Mouse (Mus musculus): ENCODE measurements around the gene Ccdc88b.
"Not testable (repeated sequence)": the region's sequence is repeated elsewhere in the genome, so short reads cannot be mapped to it uniquely, and the experiment has no call there.

Ccdc88b gene

DNA sequence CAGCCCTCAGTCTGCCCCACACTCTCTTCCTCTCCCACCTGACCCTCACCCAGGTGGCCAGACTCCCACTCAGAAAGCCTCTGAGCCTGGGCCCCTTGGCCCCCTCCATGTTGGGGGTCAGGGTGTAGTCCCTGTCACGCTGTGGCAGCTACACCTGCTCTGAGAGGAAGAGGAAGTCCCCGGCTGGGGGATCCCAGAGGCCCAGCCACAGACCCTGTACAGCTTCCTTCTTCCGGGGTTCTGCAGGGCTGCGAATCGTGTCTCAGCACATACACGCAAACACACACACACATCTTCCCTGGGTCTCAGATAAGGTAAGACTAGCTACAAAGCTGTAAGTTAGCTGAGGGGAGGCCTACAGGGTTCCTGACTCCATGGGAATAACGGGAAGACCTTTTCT lies at the start of gene Ccdc88b:
Ccdc88b (minus strand) TSS at position 181 of the 400 bp plus-strand sequence.
- no peak for DNase-seq (ENCODE audit: low spot score in 2 of 2)

DNA sequence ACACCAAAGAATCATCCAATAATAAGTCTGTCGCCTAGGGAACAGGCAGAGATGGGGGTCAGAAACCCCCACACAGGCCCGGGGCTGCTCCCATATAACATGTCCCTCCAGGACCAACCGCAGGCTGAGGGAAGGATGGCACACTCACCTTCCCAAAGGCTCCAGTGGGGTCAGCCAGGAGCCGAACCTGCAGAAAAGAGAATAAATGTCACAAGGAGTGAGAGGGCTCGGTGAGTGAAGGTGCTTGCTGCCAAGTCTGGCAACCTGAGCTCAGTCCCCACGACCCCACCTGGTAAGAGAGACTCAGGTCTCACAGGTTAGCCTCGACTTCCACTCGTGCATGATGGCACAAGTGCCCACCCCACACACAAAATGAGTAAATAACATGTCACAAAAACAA lies 49.1 kb upstream of the Ccdc88b start:
- DNase-seq (ENCODE audit: low spot score in 2 of 2) = no peak

DNA sequence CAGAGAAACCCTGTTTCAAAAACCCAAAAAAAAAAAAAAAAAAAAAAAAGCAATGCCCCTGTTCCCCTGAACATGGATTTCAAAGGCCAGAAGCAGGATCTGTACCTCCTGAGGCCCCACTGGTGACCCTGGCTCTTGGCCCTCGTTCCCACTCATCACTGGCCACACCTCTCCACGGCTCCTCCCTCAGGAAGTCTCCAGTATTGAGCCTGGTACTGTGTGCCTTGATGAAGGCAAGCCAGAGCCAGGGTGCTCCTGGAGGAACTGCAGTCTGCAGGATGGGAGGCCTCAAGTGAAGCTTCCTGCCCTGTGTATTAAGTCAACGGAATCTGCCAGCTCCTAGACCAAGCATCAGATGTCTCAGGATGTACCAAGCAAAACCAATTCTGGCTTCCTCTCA lies 48.2 kb upstream of the Ccdc88b start:
- DNase-seq (ENCODE audit: low spot score in 2 of 2) = no peak

DNA sequence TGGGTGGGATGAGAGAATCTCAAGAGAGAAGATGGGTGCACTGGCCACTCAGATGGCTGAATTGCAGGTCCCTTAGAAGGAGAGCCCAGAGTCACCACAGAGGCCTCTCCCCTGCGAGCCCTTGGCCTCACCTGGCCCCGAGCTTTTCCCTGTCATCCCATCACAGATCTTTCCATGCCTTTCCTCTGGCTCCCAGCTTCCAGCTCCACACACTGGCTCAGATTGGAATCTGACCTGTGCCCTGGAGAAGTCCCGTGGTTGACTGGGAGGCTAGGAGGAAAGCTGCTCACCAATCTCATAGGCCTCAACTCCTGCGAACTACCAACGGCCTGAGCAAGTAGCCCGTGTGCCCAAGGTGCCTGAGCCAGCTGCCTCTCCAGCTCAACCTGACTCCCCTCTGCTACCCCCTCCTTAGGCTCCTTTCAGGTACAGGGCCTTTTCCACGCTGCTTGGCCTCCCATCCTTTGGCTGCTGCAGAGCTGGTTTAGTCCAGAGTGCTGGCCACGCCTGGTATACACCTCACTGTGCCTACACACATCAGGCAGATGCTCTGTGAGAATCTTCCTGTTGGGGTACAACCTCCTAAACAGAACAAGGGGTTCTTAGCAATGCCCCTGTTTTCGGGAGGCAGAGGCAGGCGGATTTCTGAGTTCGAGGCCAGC lies 47.6 kb upstream of the Ccdc88b start:
- no peak for DNase-seq (ENCODE audit: low spot score in 2 of 2)

DNA sequence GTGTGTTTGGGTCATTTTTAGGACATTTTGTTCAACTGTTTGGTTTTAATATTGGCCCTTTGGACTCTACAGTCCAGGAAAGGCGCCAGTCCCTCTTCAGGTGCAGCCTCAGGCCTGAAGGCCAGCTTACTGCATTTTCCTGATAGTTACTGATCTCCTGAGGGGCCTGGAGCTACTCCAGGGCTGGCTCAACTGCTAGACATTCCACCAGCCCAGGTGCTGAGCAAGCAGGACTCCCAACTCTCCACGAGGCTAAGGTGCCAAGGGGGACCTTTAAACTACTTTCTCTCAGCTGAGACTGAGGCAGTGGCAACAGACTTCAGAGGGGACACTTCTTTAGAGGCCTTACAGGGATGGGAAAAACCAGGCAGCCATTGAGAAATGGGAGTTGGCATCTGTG lies 46.8 kb upstream of the Ccdc88b start:
- DNase-seq (ENCODE audit: low spot score in 2 of 2) = no peak

DNA sequence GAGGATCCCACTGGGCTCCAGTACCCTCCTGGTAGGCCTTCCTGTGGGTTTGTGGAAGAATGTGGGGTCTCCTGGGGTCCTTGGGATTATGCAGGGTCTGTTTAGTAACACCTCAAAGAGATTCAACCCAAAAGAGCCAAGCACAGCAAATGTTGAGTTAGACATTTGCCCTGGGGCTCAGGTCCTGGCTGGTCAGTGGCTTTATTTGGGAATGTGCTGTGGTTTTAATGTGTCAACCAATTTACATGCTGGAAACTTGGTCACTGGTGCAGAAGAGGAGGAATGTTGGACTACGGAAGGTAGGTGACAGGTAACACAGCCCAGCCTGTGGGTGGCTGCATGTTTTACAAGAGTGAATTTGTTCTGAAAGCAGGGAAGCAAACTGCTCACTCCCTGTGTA lies 45.0 kb upstream of the Ccdc88b start:
- no peak for DNase-seq (ENCODE audit: low spot score in 2 of 2)

DNA sequence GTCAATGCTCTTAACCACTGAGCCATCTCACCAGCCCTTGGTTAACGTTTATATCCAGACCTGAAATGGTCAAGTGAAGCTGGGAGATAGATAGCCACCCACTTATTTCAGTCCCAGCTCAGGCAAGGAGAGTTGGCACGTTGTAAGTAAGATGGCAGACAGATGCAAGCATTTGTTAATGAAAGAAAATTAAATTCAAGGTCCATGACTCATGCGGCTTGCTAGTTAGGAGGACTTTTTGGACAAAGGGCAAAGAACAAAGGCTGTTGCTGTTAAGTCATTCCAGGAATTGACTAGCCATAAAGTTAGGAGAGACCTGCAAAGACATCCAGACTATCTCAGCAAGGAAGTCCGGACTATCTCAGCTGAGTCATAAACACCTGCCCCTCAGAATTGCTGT lies 41.6 kb upstream of the Ccdc88b start:
- no peak for DNase-seq (ENCODE audit: low spot score in 2 of 2)

DNA sequence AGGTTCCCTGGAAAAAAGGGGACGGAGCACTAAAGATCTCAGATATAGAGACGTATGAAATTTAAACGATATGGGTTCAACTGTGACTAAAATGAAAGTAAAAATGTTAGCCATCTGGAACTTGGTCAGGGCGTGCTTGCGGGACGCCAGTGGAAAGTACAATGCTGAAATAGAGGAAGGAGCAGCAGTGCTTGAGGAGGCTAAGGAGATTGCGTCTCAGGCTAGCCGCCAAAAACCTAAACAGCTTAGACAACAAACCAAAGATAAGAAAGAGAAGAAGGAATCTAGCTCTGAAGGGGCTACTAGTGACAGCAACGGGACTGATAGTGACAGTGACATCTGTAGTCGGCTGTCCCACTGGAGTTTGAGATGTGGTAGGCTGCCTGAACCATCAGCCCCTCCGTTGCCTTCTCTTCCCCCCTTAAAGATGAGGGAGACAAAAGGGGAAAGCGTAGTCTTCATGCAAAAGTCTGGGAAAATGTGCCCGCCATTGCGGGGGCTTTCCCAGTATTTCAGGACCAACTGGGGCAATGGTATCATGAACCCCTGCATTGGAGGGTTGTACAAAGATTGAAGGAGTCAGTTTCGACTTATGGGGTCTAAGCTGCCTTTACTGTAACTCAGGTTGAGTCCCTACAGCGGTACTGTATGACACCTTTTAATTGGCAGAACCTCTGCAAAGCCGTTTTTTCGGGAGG lies 37.7 kb upstream of the Ccdc88b start:
- not testable (repeated sequence) for DNase-seq (ENCODE audit: low spot score in 2 of 2)

DNA sequence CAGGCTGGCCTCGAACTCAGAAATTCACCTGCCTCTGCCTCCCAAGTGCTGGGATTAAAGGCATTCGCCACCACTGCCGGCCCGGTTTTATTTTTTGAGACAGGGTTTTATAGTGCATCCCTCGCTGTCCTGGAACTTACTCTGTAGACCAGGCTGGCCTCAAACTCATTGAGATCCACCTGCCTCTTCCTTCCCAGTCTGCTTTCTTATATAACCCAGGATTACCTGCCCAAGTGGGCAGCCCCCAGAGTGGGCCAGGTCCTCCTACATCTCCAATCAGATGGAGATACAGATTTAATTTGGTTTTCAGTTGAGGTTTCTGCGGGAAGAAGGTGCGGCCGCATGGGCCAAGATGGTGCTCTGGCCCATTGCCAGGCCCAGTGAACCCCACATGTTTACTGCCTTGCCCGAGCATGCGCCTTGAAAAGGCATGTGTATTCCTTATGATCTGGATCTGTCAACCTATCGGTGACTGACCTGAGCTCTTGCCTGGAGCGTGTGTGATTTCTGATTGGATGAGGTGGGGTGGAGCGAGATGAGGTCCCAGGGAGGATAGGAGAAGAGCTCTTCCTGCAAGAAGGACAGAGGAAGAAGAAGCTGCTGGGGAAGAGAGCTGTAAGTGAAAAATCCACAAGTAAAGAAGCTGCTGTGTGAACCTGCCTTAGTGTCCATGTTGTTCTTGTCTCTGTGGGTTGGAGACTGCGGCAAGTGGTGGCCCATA lies 35.9 kb upstream of the Ccdc88b start:
- DNase-seq (ENCODE audit: low spot score in 2 of 2) = no peak

DNA sequence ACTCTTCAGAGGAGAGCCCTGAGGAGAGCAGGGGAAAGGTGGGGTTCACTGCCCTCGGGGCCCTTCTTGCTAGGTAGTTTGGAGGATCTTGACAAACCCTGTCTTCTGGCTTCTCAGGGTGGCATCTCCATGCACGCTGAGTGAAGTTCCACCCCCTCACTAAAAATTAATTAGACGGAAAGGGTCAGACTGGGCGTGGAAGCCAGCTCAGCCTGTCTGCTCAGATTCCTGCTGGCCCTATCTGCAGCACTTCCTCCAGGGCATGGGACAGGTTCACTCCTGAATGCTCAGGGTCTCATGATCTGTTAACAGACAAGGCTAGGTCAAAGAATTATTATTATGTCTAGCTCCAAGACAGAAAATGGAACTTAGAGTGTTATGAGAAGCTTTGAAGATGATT lies 34.5 kb upstream of the Ccdc88b start:
- no peak for DNase-seq (ENCODE audit: low spot score in 2 of 2)

DNA sequence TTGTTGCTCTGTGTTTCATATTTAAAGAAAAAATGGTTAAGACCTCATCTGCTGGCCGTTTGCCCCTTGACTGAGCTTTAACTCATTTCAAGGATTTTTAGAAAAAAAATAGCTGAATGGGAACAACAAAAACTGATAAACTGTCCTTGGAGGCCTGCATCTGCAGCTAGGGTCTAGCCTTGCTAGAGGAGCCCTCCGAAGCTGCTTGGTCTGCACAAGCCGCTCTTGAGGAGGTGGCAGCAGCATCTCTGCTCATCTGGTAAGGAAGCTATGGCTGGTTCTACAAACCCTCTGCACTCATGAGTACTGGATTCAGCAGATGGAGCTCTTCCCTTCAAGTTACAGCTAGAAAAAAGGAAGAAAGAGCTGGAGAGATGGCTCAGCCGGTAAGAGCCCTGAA lies 20.0 kb upstream of the Ccdc88b start:
- DNase-seq (ENCODE audit: low spot score in 2 of 2) = no peak

DNA sequence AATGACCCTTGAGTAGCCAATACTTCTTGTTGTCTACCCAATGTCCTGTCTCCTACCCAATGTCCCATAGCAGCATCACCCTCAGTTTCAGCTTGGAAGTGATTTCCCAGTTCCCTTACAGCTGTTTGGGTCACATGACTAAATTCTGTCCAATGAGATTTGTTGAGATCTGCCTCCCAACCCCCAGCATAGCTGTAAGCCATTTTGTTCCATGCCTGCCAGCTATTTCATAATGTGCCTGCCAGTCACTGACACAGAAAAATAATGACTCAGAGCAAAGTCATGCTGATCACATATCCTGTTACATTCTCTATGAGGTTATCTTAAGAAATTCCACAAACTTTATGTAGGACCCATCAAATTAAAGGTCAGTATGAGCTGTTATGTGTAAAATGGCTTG lies 18.8 kb upstream of the Ccdc88b start:
- no peak for DNase-seq (ENCODE audit: low spot score in 2 of 2)

DNA sequence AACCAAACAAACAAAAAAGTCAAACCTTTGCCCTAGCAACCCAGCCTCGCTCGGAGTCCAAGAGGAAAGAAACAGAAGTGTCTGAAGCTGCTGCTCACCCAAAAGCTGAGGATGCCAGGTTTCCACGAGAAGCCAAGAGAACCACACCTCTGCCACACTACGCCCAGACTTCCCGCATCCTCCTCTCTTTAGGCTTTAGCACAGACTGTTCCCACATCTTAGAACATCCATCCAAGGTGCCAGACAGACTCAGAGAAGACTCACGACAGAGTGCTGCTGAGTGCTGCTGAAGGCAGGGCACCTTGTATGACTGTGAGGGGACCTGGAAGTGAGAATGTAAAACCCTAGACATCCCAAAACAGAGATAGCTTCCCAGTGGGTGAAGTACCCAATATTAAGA lies 17.8 kb upstream of the Ccdc88b start:
- DNase-seq (ENCODE audit: low spot score in 2 of 2) = no peak

DNA sequence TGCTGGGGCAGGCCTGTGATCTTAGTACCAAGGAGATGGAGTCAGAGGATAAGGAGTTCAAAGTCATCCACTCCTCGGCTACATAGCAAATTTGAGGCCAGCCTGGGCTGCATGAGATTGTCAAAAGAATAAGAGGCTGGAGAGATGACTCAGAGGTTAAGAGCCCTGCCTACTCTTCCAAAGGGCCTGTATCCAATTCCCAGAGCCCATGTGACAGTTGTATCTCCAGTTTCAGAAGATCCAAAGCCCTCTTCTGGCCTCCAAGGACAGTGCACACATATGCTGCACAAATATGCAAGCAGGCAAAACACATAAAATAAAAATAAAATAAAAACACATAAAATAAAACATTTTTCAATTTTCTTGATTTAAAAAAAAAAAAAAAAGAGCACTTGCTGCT lies 16.2 kb upstream of the Ccdc88b start:
- DNase-seq (ENCODE audit: low spot score in 2 of 2) = no peak

DNA sequence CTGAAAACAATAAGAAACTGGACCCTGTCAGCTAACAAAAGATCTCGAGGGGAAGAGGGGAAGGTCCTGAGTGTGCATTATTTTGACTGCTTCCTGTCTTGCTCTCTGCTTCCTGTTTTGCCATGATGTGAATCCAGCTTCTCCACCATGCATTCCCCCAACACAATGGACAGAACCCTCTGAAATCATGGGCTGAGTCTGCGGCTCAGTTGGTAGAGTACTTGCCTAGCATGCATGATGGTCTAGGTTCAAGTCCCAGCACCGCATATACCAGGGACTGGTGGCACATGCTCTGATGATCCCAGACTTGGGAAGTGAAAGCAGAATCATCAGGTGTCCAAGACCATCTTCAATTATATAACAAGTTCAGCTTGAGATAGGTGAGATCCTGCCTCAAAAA lies 14.7 kb upstream of the Ccdc88b start:
- no peak for DNase-seq (ENCODE audit: low spot score in 2 of 2)

DNA sequence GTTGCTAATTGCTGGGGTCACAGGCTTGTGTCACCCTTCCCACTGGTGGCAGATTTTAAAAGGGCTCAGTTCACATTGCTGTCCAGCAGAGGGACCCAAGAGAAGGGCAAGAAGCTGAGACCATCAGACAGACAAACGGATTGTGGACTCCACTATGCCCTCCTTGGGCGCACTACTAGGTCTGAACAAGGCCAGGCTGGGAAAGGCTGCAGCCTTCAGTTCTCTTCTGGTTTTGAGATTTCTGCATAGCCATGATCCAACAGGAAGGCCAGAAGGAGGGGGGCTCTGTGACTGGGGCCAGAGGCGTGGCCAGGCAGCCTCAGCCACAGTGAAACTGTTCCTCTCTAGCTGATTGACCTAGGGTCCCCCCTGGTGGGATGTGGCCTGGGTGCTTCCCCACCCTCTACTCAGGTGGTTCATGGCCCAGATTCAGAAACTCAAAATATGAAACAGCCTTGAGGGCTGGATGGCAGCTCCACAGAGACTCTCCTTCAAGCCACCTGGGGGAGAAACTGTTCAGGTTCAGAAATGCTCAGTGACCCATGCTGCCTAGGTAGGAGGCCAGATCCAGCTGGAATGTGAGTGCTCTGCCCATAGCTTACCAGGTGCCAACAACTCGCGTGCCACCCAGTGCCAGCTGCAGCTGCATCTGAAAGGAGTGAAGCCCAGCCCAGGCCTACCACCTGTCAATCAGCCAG lies 13.7 kb upstream of the Ccdc88b start:
- DNase-seq (ENCODE audit: low spot score in 2 of 2) = no peak

DNA sequence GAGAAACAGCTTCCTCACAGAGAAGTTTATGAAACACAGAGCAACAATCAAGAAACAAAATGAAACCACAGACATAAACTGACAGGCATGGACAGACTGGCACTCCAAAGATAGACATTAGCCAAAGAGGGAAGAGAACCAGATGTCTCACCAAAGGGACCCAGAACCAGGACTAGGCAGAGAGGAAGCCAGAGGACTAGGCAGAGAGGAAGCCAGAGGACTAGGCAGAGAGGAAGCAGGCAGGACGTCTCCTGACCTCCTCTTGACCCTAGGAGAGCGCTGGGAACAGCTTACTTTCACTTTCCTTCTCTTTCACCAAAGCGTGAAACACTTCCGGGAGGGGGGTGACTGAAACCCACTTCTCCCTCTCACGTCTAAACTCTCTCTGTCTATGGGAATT lies 11.3 kb upstream of the Ccdc88b start:
- DNase-seq (ENCODE audit: low spot score in 2 of 2) = no peak

DNA sequence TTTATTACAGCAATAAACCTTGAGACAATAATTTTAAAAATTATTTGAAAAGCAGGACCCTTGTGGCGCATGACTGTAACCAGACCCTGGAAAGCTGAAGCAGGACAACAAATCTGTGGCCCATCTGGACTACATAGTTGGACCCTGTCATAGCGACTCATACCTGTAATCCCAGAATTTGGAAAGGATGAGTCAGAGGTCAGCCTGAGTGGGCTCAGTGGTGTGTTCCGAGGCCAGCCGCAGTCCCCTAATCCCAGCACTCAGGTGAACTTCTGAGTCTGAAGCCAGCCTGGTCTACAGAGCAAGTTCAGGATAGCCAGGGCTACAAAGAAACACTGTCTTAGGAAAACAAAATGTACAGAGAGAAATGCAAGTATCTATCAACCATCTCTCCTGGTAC lies 3.4 kb upstream of the Ccdc88b start:
- DNase-seq (ENCODE audit: low spot score in 2 of 2) = no peak

DNA sequence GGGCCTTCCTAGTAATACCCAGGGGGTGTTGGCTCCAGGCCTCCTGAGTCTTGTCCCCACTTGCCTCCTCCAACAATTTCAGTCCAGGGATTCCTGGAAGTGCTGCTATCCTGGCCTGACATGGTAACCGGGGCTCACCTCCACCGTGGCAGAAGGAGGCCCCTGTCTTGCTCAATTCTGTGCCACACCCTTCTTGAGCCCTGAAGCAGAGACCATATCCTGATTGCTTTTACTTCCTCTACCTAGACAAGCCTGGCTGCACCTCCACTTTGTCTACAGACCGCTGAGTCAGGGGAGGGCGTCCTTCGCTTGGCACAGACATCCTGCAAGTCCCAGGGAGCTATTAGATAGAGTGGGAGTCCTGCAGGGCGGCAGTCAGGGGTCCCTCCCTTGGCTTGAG lies 2.7 kb upstream of the Ccdc88b start:
- no peak for DNase-seq (ENCODE audit: low spot score in 2 of 2)

DNA sequence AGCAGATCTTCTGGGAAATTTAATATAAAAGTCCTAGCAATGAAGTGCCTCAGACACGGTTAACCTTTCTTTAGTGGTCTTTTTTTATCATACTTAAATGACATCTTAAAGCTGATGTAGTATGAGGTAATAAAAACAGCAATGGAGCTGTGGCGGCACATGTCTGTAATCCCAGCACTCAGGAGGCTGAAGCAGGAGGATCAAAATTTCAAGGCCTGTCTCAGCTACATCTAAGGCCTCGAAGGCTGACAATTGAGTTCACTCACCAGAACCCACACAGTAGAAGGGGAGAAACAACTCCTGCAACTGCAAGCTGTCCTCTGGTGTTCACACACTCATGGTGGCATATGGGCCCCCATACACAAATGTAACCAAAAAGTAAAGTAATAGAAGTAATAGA lies 2.0 kb upstream of the Ccdc88b start:
- DNase-seq (ENCODE audit: low spot score in 2 of 2) = no peak

DNA sequence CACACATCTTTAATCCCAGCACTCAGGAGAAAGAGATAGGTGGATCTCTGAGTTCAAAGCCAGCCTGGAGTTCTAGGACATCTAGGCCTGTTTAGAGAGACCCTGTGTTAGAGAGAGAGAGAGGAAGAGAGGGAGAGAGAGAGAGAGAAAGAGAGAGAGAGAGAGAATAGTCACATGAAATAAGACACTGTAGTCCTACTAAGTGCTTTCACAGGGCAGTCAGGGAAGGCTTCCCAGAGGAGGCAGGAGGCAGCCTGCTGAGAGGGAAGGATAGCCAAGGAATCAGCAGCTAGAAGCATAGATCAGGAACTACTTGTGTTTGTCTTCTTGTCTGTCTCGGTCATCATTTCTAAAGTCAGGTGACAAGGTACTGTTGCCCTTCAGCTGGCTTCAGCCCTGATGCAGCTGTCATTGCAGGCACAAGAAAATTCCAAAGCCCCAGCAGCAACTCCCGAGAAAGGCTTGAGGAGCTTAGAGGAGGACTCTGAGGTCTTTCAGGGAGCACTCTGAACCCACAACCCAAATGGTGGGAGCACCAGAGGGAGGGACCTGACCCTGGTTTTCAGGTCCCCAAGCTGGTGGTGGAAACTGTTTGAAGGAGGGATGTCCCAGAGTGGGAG lies 1.1 kb upstream of the Ccdc88b start:
- no peak for DNase-seq (ENCODE audit: low spot score in 2 of 2)

DNA sequence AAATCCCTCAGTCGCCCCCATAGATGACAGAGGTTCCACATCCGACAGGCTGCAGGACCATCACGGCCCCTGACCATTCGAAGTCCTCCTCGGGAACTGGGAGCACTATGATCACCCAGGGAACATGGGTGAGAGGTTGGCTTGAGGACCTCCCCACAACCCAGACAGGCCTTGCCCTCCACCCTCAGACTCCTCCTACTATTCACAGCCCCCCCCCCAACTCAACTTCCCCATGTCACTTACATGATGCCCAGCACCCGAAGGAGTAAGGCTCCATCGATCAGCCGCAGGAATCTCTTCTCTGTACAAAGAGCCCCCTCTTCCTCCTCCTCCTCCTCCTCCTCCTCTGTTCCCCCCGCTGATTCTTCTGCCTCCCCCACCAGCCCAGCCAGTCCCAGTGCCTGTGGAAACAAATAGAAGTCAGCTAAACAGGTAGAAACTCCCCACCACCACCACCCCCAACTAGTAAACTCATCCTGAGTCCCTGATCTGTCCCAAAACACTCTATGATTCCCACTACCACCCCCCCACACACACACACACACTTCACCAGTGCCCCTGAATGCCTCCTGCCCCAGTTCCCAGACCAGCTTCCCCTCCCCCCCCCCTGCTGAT lies 513 bp downstream of the Ccdc88b start:
- no peak for DNase-seq (ENCODE audit: low spot score in 2 of 2)
